Mouse (Mus musculus) ovary, postnatal 36 days (tissue): ENCODE measurements around the gene Plcl1.

Source experiments
- DNase-seq: peaks from one replicate; pipeline ENCODE4 v3.0.0; 2022; ENCODE audit warnings: low spot score, mixed read lengths

The Plcl1 gene

GRCm38 (mm10) chr1:55617857-55618256 is 212.1 kb downstream of the Plcl1 start:
- no peak for DNase-seq

GRCm38 (mm10) chr1:55618617-55619286 is 213.0 kb downstream of the Plcl1 start:
- DNase-seq = peak; percentile 33

GRCm38 (mm10) chr1:55631496-55631895 is 225.8 kb downstream of the Plcl1 start:
- no peak for DNase-seq

DNA sequence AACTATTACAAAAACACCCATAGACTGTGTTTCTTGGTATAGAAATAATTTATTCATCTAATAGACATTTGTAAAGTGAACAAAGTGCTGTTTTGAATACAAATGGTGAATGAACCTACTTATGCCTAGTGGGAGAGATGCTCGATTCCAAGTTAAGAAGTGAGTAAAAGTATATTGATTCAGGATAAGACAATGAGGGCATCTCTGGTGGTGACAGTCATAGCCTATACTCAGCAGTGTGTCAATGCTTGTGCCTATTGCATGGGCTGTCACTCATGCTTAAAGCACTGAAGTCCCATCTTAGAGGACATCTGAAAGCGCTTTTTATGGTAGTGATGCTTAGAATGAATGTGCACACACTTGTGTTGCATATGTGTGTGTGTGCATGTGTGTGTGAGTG is 226.3 kb downstream of the Plcl1 start:
- no peak for DNase-seq

DNA sequence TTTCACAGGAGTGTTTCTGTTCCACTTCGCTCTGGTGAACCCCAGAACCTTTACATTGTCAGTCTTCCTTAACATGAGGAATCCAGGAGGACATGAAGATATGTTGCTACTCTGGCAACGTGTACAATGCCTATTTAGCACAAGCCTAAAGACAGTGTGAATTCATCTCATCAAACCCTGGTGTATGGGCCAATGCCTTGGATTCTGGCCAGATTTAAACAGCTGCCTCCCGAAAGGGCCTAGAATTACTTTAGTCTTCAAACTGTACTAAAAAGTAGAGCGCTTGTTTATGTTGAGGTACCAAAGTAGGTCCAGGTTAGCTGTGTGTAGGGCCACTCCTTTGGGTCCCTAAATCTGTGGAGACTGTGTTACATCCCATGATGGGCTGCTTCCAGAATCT is 227.6 kb downstream of the Plcl1 start:
- no peak for DNase-seq

- DNase-seq = no peak
These were observed 253.9 kb downstream of the Plcl1 start for GRCm38 (mm10) chr1:55659518-55660210.

DNA sequence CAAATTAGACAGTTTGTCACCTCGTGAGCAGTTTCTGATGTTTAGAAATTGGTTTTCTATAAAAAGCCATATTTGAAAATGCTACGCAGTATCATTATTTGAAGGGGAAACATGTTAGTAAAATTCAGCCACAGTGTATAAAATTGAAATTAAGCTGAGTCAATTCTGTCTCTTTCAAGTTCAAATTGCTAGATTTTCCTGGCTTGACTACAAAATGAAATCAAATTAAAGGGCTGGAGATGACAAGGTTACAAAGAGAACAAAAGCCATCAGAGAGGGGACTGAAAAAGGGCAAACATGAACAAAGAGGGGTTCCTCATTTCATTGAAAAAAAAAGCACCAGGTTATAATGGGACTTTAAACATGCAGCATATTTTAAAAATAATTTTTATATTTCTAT is 255.7 kb downstream of the Plcl1 start:
- DNase-seq = no peak

DNA sequence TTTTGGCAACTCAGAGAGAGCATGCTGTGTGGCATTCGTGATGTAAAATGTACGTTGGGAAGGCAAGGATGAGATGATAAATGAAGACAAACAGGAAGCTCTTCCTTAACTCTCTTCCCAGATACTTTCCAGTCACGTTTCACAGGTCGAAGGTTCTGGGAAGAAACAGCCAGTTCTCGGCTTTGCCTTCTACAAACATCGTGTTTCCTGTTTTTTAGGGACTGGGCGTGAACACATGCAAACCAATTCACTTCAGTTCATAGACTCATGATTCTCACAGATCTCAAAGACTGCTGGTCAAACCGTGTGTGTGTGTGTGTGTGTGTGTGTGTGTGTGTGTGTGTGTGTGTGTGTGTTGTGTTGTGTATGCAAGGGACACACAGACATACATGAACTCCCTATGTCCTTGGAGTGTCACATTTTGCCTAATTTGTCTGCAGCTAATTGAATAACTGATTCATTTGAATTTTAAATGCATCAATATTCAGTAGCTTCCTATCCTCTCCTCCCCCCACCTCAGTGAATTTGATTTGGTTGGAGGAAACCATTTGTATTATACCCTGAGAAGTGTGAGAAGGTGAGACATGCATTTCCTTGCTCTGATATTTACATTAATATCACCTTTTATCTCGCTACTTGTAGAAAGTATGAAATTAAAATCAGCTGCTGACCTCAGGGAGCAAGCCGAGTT is 259.6 kb downstream of the Plcl1 start:
- DNase-seq = no peak

- no peak for DNase-seq
These were observed 260.3 kb downstream of the Plcl1 start for GRCm38 (mm10) chr1:55665828-55666673.

- DNase-seq = no peak
These were observed 261.1 kb downstream of the Plcl1 start for GRCm38 (mm10) chr1:55666798-55667197.

GRCm38 (mm10) chr1:55668622-55669237 is 263.0 kb downstream of the Plcl1 start:
- DNase-seq = no peak

DNA sequence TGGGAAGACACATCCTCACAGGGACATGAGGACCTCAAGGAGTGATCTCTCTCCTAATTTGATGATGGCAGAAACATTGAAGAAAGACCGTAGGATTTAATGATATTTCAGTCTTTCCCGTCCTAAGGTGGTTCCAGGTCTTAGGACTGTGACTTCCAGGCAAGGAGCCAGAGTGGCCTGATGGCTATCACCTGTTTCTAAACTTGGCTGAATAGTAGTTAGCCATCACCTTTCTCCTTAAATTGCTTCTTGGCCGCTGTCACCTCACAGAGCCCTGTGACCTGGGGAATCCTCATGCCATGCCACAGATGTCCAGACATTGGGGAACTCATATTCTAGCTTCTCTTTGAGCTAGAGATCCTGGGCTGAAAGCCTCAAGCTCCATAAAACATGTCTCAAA is 277.0 kb downstream of the Plcl1 start:
- no peak for DNase-seq

DNA sequence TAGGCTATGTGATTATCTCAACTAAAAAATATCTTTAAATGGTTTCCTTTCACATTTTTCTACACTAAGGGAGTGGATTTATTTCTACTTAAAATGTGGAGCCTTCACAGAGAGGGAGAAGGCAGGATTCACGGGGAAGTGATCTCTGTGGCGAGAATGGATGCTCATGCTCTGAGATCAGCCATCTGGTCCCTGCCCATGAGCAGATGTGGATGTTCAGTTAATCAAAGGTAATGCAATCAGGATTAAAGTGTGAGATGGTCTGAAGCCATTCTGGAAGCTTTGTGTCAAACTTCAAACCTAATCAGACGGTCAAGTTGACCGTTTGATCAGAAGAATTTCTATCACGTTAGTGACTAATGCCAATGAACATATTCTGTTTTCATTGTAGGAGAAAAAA is 280.5 kb downstream of the Plcl1 start:
- no peak for DNase-seq

- no peak for DNase-seq
These were observed 288.0 kb downstream of the Plcl1 start for GRCm38 (mm10) chr1:55693636-55694220.

DNA sequence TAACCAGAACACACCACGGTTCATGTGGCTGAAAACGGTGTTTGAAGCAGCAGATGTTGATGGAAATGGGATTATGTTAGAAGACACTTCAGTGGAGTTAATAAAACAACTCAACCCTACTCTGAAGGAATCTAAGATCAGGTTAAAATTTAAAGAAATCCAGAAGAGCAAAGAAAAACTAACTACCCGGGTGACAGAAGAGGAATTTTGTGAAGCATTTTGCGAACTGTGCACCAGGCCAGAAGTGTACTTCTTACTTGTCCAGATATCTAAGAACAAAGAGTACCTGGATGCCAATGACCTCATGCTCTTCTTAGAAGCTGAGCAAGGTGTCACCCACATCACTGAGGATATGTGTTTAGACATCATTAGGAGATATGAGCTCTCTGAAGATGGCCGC is 290.5 kb downstream of the Plcl1 start:
- DNase-seq = no peak

GRCm38 (mm10) chr1:55699393-55699970 is 293.8 kb downstream of the Plcl1 start:
- DNase-seq = no peak

DNA sequence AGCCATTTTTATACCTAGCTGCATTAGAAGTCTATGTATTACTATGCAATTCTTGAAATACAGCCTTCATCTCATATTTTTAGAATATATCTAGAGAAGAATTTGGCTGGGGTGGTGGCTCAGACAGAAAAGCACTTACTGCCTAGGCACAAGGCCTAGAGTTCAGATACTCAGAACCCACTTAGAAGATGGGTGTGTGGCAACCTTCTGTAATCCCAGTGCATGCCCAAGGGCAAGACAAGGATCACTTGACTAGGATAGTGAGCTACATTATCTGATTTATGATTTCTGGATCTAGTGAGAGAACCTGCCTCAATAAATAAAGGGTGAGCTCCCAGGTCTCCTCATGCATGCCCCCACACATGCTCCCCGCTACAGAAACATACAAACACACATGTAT is 294.3 kb downstream of the Plcl1 start:
- no peak for DNase-seq

GRCm38 (mm10) chr1:55700726-55701125 is 295.0 kb downstream of the Plcl1 start:
- no peak for DNase-seq

GRCm38 (mm10) chr1:55701601-55702000 is 295.9 kb downstream of the Plcl1 start:
- no peak for DNase-seq

DNA sequence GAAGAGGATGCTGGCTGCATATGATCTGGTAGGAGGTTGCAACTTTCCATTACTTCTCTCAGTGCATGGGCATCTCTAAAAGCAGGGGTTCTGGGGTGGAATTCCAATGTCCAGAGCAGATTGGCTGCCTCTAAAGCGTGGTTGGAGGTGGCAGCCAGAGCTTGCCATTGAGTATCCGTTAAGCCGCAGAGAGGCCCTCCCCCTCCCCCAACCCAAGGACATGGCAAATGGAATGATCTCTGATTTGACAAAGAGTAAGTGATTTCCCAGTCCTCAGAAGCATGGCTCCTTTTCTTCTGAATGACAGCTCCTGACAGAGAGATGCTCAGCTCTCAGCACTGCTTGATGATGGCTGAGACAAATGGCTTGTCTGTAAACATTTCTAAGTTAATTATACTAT is 296.4 kb downstream of the Plcl1 start:
- no peak for DNase-seq

- no peak for DNase-seq
These were observed 299.0 kb downstream of the Plcl1 start for GRCm38 (mm10) chr1:55704707-55705106.
